Mouse (Mus musculus) liver, adult 2 months (tissue): ENCODE data around the gene Ddx50. TPM values are rescaled to one million over a fixed set of nuclear protein-coding genes. Genes with fewer than 3 reads are reported as not detected.
A peak's percentile ranks its signal among the peaks of the same experiment; 100 is the strongest.
"Not testable (repeated sequence)": the region's sequence is repeated elsewhere in the genome, so short reads cannot be mapped to it uniquely, and the experiment has no call there.

Experiments
- DNase-seq: peaks from one replicate; pipeline ENCODE4 v3.0.0-alpha.2; 2011; ENCODE audit warnings: low read depth, low spot score; ENCODE audit errors: extremely low read depth
- H3K27ac ChIP-seq: fragments of 200-500 bp; replicated peaks from 2 replicates; pipeline ENCODE4 v1.5.1; 2012; ENCODE audit warnings: low read depth, mild to moderate bottlenecking, control low read depth, inconsistent platforms, low read length; ENCODE audit not compliant: insufficient read depth
- H3K27me3 ChIP-seq: fragments of 200-500 bp; 2 replicates; pipeline ENCODE4 v1.6.1; 2012; ENCODE audit warnings: mild to moderate bottlenecking, moderate library complexity, low read length, inconsistent platforms; ENCODE audit not compliant: control insufficient read depth, insufficient read depth
- H3K36me3 ChIP-seq: fragments of 200-500 bp; 2 replicates; pipeline ENCODE4 v1.6.1; 2012; ENCODE audit warnings: low read length, inconsistent platforms; ENCODE audit not compliant: control insufficient read depth, insufficient read depth
- H3K4me1 ChIP-seq: fragments of 200-500 bp; 2 replicates; pipeline ENCODE4 v1.6.1; 2011; ENCODE audit warnings: low read length; ENCODE audit not compliant: control insufficient read depth, insufficient read depth
- H3K4me3 ChIP-seq: fragments of 200-500 bp; 2 replicates; pipeline ENCODE4 v1.5.1; 2011; ENCODE audit warnings: low read depth, mild to moderate bottlenecking, control low read depth, low read length, moderate library complexity; ENCODE audit not compliant: insufficient read depth
- H3K79me2 ChIP-seq: fragments of 200-500 bp; 2 replicates; pipeline ENCODE4 v1.6.1; 2012; ENCODE audit warnings: inconsistent platforms, mild to moderate bottlenecking, low read length, moderate library complexity; ENCODE audit not compliant: control insufficient read depth, insufficient read depth
- H3K9ac ChIP-seq: fragments of 200-500 bp; 2 replicates; pipeline ENCODE4 v1.6.1; 2012; ENCODE audit warnings: low read depth, mild to moderate bottlenecking, control low read depth, inconsistent platforms, low read length
- CTCF ChIP-seq: fragments of 200-500 bp; IDR thresholded peaks from 2 replicates; pipeline ENCODE4 v1.5.1; 2011; ENCODE audit warnings: low read depth, low read length, control low read depth
- POLR2A ChIP-seq: fragments of 200-500 bp; IDR thresholded peaks from 2 replicates; pipeline ENCODE4 v1.6.1; 2011; ENCODE audit warnings: low read length, control low read depth; ENCODE audit not compliant: insufficient read depth; ENCODE audit errors: extremely low read depth
- WGBS: fragments of 180-500 bp; shearing (Covaris S2); methylation state at CpG from one replicate; pipeline ENCODE4 v1.1.7; 2018; 5-methylcytosine and 5-hydroxymethylcytosine counted together
- polyA plus RNA-seq: library from polyadenylated mRNA; depleted of rRNA; stranded (reverse); fragments of >200 nt; gene quantifications from 2 replicates; pipeline ENCODE4 v1.2.3, GENCODE M21; 2012
- total RNA-seq: library from RNA; depleted of rRNA; stranded (reverse); fragments of >200 nt; gene quantifications from 2 replicates; pipeline ENCODE4 v1.2.3, GENCODE M21; 2014

Gene Ddx50
- total and polyA plus RNA-seq, 2 experiments, result 8.1 to 53.6 TPM

GRCm38 (mm10) chr10:62592496-62592895 is 58.5 kb downstream of the Ddx50 start:
- Histone ChIP-seq H3K79me2 (peaks cover 3% of the 10 kb centered on the region; the same call in 1 of the 2 replicates), H3K27ac (no peak overlapping the region), H3K9ac (no peak overlapping the region), H3K4me3 (no peak overlapping the region), H3K36me3 (peaks cover 55% of the 10 kb centered on the region), H3K4me1 (no peaks in the 10 kb centered on the region; the same call in 1 of the 2 replicates), H3K27me3 (no peaks in the 10 kb centered on the region)
- TF ChIP-seq CTCF, result no peak
- TF ChIP-seq POLR2A, result no peak
- peak; percentile 24 for DNase-seq
- 69% methylated on average over 7 of the region's 7 CpGs for WGBS

- peaks cover 62% of the 10 kb centered on the region for H3K36me3 ChIP-seq
- DNase-seq, result peak; percentile 81
- no peak overlapping the region for H3K27ac ChIP-seq
- no peak overlapping the region for H3K9ac ChIP-seq
- H3K27me3 ChIP-seq, result no peaks in the 10 kb centered on the region
- H3K4me1 ChIP-seq, result no peaks in the 10 kb centered on the region; the same call in 1 of the 2 replicates
- no peak for TF ChIP-seq POLR2A
- peak; percentile 61 for TF ChIP-seq CTCF
- no peak overlapping the region for H3K4me3 ChIP-seq
- 21% methylated on average over 6 of the region's 6 CpGs for WGBS
- no peaks in the 10 kb centered on the region for H3K79me2 ChIP-seq
Observed at GRCm38 (mm10) chr10:62590200-62590599, 60.8 kb downstream of the Ddx50 start.

GRCm38 (mm10) chr10:62588616-62589015 is 62.4 kb downstream of the Ddx50 start:
- 62% methylated on average over 4 of the region's 4 CpGs for WGBS
- DNase-seq, result no peak
- H3K4me1 ChIP-seq, result no peaks in the 10 kb centered on the region; the same call in 1 of the 2 replicates
- no peaks in the 10 kb centered on the region for H3K79me2 ChIP-seq
- H3K36me3 ChIP-seq, result peaks cover 66% of the 10 kb centered on the region
- H3K27me3 ChIP-seq, result no peaks in the 10 kb centered on the region
- TF ChIP-seq CTCF (no peak), POLR2A (no peak)
- no peak overlapping the region for H3K27ac ChIP-seq
- H3K9ac ChIP-seq, result no peak overlapping the region
- no peak overlapping the region for H3K4me3 ChIP-seq

- Histone ChIP-seq H3K9ac (no peak overlapping the region), H3K79me2 (no peaks in the 10 kb centered on the region), H3K4me3 (no peak overlapping the region), H3K4me1 (no peaks in the 10 kb centered on the region), H3K27me3 (no peaks in the 10 kb centered on the region), H3K27ac (no peak overlapping the region), H3K36me3 (peaks cover 53% of the 10 kb centered on the region)
- WGBS, result 83% methylated on average over 1 of the region's 1 CpGs
- no peak for TF ChIP-seq CTCF
- TF ChIP-seq POLR2A, result no peak
- DNase-seq, result no peak
Observed at GRCm38 (mm10) chr10:62583245-62583644, 67.8 kb downstream of the Ddx50 start.

- Histone ChIP-seq H3K36me3 (peaks cover 47% of the 10 kb centered on the region), H3K27ac (no peak overlapping the region), H3K79me2 (peaks cover 2% of the 10 kb centered on the region; the same call in 1 of the 2 replicates), H3K4me3 (peak overlapping the region; percentile 24; the same call in 1 of the 2 replicates), H3K9ac (no peak overlapping the region), H3K4me1 (peaks cover under 1% of the 10 kb centered on the region), H3K27me3 (no peaks in the 10 kb centered on the region)
- DNase-seq, result no peak
- TF ChIP-seq POLR2A, result no peak
- TF ChIP-seq CTCF, result no peak
- 86% methylated on average over 7 of the region's 7 CpGs for WGBS
Observed at GRCm38 (mm10) chr10:62582701-62583100, 68.3 kb downstream of the Ddx50 start.

GRCm38 (mm10) chr10:62582263-62582662 is 68.8 kb downstream of the Ddx50 start:
- TF ChIP-seq POLR2A (no peak), CTCF (0 out of 2 replicates have a peak, but pooled peaks have one; percentile 10)
- H3K27ac ChIP-seq, result no peak overlapping the region; the same call in 1 of the 2 replicates
- H3K27me3 ChIP-seq, result no peaks in the 10 kb centered on the region
- peaks cover 3% of the 10 kb centered on the region; the same call in 1 of the 2 replicates for H3K79me2 ChIP-seq
- peak overlapping the region; percentile 30; the same call in 1 of the 2 replicates for H3K4me3 ChIP-seq
- H3K4me1 ChIP-seq, result peaks cover 4% of the 10 kb centered on the region
- peaks cover 43% of the 10 kb centered on the region; the same call in 1 of the 2 replicates for H3K36me3 ChIP-seq
- no peak for DNase-seq
- no peak overlapping the region for H3K9ac ChIP-seq
- 75% methylated on average over 17 of the region's 17 CpGs for WGBS

GRCm38 (mm10) chr10:62579129-62579528 is 71.9 kb downstream of the Ddx50 start:
- not testable (repeated sequence) for H3K9ac ChIP-seq, H3K27ac ChIP-seq, H3K4me1 ChIP-seq, H3K4me3 ChIP-seq, H3K79me2 ChIP-seq, DNase-seq, H3K27me3 ChIP-seq
- peaks cover 21% of the 10 kb centered on the region; the same call in 1 of the 2 replicates for H3K36me3 ChIP-seq
- WGBS, result 90% methylated on average over 11 of the region's 13 CpGs
